Mouse (Mus musculus) B cell, adult 2 months (primary cell): Measurements from ENCODE around the gene Wfdc3.

Experiments
- DNase-seq, 2 experiments: peaks; one replicate each; pipeline ENCODE4 v3.0.0; 2022

Gene Wfdc3

DNA sequence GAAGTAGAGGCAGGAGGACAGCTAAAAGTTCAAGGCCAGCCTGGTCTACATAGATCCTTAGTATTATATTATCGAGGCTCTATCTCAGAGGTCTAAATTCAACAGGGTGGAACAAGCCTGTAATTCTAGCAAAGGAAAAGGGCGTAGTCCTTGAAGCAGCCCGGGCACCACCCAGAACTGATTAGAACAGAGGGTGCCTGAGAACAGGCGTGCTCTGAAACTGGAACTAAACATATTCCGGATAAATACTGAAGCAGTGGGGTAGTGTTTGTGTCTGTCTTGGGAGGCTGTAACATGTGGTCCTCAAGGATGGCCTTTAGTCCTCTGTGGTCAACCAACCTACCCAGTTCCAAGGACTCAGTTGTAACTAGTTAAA lies 28.2 kb upstream of the Wfdc3 start:
- no peak for DNase-seq

DNA sequence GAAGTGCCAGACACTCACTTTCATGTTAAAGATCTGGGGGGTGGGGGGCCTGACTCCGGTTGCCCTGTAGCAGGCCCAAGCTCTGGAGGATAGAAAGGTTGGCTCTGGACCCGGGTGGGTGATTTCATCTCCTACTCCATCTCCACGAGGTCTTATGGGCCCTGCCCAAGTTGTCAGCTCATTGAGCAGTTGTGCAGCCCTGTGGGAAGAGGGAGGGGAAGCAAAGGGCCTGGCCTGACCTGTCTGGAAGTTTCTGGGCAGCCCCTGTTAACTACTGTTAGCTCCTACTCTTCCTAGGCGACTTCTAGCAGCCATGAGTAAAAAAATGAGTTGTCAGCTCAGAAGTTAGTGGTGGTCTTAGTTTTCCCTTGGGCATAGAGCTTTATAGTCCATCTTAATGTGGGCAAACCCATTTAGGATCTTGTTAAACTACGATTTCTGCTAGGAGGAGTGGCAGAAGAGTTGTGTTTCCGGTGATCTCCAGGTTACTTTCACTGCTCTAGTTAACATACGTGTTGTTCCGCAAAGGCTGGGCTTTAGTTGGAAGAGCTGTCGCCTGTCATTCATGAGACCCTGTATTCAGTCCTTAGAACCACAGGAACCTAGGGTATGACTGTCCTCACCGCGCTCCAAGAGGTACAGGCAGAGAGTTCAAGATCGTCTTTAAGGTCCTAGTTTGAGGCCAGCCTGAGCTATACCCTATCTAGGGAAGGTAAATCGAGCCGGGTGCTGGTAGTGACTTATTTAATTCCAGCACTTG lies 27.7 kb upstream of the Wfdc3 start:
- no peak for DNase-seq

DNA sequence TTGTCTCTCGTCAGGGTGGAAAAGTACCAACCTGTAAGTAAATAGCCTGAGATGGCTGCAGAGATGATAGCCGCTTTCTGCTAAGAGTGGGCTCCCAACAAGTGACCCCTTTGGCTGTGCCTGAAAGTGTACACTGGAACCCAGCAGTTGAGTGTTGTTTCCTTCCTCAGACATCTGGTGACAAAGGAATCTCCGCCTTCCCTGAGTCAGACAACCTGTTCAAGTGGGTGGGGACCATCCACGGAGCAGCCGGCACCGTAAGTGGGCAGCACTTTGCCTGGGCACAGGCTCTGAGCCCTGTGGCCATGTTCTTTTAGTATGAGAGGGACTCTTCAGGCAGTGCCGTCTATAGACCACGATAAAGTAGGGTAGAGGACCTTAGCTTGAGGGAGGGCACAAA lies 25.4 kb upstream of the Wfdc3 start:
- DNase-seq: no peak

DNA sequence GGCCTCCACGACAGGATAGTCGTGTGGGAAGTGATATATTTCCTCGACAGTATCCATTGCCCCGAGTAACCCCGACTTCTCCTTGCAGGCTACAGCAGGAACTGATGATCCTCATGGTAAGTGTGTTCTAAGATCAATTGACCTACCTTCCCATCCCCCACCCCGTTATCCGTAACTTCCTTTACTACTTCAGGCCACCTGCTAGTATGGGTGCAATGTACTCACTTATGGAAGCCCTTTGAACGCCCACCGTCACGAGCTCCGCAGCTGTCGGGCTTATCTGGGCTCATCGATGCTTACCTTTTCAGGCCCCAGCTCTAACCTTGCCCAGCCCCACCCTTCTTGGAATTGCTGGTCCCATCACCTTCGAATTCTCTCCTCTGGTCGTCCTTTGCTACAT lies 24.5 kb upstream of the Wfdc3 start:
- DNase-seq: no peak

DNA sequence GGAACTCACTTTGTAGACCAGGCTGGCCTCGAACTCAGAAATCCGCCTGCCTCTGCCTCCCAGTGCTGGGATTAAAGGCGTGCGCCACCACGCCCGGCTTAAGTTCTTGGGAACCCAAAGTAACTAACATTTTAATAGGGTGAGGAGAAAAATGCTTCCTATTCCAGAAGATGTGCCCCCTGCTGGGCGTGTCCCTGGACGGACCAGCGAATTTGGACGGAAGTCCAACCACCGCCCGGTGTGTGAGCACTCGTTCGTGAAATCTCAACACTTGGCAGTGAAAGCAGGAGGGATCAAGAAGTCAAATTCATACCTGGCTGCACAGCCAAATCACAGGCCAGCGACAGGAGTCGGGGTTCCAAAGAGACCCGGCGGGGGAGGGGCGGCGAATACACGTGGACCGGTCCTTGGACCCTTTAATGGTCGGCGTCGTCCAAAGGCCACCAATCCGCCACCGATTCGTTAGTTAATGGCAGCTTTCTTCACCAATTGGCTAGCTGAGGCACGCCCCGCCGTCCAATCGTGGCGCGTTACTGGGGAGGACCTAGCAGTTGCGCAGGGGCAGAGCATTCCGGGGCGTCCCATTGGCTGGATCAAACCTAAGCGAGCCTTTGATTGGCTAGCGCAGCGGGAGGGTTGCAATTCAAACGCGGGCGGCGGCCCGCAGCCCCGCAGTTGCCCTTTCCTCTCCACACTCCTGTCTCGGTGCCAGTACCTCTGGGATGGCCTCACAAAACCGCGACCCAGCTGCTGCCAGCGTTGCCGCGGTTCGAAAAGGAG lies 23.7 kb upstream of the Wfdc3 start, which contains the start of gene Ube2c:
TSS of gene Ube2c (plus strand) at position 641 of the 780 bp plus-strand sequence.
- peak; percentile 93 to 95 for DNase-seq

DNA sequence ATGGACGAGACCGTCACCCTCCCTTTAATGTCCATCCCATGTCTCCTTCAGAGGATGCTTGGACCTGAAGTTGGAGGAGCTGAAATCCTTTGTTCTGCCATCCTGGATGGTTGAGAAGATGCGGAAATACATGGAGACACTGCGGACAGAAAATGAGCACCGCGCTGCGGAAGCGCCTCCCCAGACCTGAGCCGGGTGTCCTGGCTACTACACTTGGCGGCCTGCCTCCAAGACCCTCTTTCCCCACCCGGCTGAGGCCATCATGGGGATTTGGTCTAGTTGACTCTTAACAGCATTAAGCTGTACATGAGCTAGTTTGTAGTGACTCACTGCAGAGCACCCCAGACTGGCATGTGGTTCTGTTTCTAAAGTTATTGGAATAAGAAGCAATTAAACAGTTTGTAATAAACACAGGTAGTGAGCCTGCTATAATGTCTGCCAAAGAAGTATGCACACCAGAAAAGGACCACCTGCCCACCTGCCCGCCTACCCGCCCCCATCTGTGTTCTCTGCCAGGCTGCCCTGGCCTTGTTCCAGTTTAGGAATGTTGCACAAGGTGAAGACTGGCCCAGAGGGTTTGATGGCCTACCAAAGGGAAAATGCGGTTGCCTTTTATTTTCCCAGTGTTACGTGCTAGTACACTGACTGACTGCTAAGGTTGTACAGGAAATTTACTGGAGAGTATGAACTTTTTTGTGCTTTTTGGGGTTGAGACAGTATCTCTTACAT lies 22.2 kb upstream of the Wfdc3 start:
- DNase-seq: no peak

DNA sequence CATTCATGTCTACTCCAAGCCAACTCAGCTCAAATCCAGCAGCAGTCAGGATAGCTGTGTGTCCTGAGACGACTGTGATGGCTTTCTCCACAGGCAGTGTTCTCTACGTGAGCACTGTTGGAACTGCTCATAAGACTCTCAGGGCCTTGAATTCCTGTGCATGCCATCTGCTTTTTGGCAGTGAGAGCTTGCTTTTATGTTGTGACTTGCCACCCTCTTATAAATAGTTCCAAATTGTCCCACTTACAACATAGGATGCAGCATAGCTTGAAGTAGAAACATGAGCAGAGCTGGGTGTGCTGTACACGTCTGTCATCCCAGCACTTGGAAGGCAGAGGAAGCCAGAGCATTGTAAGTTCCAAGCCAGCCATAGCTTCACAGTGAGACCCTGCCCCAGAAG lies 20.1 kb upstream of the Wfdc3 start:
- DNase-seq: no peak

DNA sequence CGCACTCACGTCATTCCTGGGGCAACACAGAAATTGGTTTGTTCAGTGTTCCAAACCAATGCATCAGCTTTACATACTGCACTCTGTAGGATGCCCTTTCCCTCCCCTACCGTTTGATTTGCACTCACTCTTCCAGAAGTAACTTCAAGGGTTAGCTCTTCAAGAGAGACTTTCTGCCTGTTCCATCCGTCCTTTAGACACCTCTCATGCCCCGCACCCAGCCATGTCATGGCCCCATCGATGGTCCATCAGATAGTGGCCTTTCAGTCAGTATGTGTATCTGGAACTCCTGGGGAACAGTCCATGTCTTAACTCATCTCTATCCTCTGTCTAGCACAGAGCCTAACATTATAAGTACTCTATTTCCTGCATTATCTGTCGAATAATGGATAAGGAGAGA lies 16.9 kb upstream of the Wfdc3 start:
- no peak for DNase-seq

DNA sequence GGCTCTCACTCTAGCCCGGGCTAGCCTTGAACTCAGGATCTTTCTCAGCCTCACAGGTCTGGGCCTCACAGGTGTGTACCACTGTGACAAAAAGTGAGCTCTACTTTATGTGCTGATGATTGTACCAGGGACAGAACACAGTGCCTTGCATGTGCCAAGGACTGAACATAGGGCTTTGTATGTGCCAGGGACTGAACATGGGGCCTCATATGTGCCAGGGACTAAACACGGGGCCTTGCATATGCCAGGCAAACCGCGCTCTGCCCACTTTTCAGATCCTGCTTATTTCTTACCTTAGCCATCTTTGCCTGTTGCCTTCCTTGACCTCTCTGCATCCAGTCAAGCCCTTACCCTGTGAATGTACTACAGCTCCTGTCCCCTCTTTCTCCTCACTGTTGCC lies 16.2 kb upstream of the Wfdc3 start:
- no peak for DNase-seq

DNA sequence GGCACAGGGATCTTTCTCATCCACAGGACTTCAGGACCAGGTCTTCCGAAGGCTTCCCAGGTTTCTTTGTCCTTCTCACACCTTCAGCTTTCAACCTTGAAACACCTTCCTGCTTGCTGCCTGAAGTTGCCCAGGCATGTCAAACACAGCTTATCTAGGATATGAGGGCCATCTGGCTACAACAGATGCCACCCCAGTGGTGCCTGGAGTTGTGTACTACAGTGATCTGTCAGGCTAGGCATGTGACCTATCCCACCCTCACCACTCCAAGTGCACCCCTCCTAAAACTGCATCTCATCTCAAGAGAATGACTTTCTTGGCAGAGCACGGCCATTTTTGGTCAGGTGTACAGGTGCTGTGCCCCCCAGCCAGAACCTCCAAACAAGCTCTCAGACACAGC lies 15.8 kb upstream of the Wfdc3 start:
- DNase-seq: no peak

DNA sequence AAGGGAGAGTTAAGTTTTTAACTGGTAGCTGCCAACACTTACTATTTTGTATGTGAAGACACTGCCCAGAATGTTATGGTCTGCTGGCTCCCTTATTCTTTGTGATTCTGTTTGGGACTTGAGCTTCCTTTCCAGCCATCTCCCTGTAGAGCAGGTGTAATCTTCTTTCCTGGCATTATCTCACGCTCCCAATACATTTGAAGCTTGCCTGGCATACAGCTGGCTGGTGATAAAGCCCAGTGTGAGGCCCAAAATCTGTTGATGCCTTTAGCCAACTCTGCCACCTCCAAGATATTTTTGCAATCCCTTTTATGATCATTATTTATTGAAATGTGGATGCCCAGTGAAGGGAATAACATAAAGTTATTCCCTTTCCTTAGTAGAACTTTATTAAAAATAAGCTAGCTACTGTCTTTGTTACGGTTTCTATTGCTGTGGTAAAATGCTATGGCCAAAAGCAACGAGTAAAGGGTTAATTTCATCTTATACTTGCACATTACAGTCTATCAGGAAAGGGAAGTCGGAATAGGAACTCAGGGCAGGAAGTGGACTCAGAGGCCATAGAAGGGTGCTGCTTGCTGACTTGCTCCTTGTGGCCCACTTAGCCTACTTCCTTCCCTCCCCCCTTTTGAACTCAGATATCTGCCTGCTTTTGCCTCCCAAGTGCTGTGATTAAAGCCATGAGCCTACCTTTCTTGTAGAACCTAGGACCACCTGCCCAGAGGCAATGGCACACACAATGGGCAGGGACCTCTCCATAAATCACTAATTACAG lies 14.5 kb upstream of the Wfdc3 start:
- DNase-seq: no peak

DNA sequence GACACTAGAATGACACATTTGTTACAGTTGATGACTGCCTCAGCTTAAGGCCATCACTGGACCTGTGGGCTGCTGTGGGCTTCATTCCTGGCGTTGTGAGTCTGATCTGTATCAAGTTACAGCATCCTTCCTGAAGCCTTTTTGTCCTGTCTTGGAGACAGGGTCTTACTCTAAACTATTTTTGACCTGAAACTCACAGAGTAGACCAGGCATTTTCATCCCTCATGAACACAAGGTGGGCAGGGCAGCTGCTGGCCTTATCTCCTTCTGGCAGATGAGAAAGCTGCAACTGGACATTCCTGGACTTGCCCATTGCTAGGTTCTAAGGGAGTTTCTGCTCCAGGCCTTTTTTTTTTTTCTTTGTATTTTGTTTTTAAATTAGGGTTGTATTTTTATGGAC lies 13.0 kb upstream of the Wfdc3 start:
- DNase-seq: no peak

DNA sequence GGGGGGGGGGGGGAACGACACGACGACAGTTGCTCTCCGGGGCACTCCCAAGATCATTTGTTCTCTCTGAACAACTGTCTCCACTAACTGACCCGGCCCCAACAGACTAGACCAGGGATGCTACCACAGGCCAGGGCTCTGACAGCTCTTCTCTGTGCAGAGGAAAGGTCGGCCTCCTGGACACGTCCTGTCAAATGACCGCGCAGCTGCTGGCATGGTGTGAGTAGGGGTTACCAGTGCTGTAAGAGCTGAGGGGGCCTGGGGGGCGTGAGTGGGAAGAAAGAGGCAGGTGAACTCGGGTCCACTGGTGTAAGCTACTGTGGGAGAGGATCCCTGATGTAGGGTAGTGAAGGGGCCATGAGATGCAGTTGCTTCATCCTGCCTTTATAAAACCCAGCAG lies 12.1 kb upstream of the Wfdc3 start:
- DNase-seq: no peak

DNA sequence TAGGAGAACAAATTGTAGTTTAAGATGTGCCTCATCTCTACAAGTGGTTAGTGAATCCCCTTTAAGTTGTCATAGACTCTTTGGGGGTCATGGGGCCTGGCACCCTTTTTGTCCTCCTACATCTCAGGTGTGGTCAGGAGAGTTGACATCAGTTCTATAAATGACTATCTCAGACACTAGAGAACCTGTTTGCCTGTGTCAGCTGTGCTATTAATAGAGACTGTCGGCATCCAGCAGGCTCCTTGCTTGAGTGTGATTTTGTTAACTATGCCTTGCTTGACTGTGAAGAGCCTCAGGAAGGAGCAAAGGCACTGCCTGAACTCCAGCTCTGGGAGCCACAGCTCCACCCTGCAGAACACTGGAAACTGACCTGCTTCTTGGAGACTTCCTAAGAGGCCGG lies 9.1 kb upstream of the Wfdc3 start:
- DNase-seq: no peak

DNA sequence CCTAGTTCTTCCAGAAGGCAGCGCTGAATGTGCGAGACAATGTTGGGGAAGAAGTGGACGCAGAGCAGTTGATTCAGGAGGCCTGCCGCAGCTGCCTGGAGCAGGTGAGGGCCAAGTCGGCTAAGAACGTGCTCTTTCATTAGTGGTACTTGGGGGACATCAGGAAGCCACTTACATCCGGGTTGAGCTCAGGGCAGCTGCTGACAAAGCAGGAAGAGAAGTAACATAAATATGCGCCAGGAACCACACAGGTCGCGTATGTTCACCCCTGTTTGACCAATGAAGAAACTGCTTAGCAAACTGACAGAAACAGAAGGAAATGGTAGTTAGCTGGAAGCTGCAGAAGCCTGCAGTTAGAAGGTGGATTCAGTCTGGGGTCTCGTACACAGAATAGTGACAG lies 8.4 kb upstream of the Wfdc3 start:
- DNase-seq: no peak

DNA sequence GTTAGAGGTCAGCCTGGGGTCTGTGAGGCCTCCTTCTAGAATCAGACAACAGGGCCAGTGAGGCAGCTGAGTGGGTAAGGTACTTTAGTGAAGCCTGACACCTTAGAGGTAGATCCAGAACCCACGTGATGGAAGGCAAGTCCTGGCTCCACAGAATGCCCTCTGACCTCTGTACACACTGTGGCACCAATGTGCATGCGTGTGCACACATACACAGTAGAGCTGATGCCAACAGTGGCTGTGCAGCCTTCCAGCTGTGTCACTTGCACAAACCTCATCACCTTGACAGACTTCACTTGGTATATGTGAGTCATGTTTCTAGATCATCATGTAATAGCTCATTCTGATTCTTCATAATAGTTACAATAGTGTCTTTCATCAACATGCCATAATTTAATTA lies 6.7 kb upstream of the Wfdc3 start:
- DNase-seq: no peak

DNA sequence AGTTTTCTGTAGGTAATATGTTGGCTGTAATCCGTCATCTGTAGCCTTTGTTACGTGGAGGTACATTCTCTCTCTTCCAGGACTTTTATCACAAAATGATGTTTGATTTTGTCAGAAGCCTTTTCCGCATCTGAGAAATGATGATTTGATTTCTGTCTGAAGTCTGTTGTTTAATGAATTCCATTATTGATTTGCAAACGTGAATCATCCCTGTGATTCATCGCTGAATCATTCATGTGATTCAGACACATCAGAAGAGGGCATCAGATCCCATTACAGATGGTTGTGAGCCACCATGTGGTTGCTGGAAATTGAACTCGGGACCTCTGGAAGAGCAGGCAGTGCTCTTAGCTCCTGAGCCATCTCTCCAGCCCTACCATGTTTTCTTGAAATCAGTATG lies 3.3 kb upstream of the Wfdc3 start:
- DNase-seq: no peak

DNA sequence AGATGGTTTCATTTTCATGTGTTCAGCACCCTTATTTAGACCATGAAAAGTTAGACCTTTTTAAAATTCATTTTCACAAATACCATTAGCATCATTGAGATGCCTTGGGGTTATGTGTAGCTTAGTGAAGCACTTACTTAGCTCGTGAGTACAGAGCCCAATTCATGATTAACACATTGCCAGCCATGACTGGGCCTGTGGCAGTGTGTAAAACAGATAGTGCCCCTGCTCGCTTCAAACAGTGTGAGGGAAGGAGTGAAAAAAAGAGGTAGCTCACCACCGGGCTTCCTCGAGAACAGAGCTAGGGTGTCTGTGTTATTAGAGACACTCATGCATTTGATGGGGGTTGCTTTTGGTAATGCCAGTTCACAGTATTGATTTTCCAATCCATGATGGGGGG lies 2.5 kb upstream of the Wfdc3 start:
- DNase-seq: no peak

DNA sequence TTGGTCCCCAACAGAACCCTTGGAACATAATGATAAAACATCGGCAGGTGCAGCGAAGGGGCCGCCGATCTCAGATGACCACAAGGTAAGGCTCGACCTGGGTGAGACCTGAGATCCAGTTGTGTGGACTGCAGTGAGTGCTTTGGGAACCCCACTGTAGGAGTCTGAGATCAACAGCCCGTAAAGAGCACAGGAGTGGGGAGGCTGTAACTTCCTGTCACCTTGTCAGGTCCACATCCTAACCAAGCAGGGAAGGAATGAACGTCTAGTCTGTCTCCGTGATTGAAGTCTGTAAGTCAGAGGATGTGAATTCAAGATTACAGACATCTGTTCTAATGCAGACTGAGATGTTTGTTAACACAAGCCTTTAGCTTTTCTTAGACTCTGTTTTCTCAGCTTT lies 962 bp upstream of the Wfdc3 start:
- no peak for DNase-seq

DNA sequence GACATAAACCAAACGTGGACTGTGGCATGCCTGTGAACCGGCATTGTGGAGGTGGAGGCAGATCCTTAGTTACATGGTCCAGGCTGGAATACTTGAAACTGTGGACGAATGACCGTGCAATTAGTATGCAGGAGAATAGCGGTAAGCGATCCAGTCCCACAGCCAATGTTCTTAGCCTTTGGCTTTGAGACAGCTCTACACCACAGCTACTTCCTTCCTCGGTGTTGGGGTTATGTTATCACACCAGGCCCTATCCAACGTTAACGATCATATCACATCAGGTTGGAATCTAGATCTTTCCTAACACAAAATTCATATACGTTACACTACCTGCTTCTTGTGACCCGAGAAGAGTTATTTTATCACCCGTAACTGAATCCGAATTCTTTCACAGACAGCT lies 744 bp downstream of the Wfdc3 start:
- no peak for DNase-seq

DNA sequence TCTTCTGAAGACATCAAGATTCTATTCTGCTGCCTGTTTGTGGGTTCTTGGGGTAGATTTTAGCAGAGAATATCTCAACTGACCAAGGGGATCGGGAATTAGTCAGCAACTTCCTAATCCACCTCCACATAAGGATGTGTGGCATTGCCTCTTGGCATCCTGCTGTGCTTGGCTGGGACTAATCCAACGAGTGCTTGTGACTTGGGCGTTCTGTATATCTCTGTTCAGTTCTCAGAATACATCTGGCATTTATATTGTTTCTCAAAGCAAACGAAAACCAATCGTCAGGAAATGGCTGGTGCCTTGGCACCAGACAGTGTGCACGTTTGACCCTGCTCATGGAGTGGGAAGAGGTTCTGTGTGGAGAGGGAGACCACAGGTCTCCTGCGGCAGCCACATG lies 5.9 kb downstream of the Wfdc3 start:
- DNase-seq: no peak

DNA sequence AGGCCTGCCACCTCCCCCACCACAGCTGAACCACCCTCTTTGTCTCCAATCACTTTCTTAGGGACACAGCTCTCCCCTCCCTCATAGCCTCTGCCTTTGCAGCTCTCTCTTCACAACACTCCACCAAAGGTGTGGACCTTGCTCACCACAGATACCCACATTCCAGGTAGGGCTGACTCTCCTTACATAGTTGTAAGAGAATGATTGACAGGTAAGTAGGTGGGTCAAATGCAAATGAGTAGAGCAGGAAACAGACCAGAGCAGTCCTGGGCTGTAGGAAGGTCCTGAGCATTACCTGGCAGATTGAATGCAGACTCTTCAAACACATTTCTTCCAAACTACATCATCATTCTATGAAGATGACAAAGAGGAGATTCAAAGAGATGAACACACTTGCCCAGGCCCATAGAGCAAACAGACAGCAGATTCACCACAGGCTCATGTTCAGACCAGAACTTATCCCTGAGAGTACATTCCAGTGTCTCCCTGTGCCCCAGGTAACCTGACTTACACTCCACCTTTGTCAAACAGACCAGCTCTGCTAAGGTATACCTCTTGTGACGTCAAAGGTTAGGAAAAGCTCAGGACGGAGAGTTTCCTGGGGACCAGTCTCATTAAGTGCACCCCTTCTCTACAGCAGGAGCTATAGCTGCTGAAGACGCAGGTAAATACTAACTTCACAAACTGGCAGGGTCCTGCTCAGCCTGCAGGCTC lies 8.2 kb downstream of the Wfdc3 start:
- no peak for DNase-seq

DNA sequence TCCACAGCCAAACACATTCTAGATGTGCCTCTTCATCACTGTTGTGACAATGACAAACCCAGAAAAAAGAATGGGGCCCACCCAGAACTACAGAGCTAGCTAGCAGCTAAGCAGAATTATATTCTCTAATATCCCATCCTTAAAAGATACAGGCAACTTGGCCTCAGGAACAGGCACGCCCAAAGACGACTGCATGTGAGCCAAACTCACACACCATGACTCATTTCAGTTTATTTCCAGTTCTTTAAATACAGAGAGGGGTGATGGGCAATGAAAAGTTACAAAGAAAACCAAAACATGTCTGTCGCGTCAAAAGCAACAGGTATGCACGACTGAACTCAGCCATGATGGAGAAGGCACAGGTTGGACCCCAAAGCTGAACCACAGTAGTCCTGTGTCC lies 10.3 kb downstream of the Wfdc3 start:
- DNase-seq: no peak
